Mouse (Mus musculus): ENCODE results near the gene Palm.

- TF ChIP-seq CTCF (IDR thresholded peaks at IDR 0.05; ENCODE audit: extremely low read depth, insufficient read depth, insufficient read length, insufficient replicate concordance) (no peak), POLR2A (IDR thresholded peaks at IDR 0.05; ENCODE audit: low read depth, low read length) (peak; percentile 89)
These were observed 60.8 kb downstream of the Palm start, which contains the start of gene Ptbp1 for GRCm38 (mm10) chr10:79853860-79854795.
